Mouse (Mus musculus): ENCODE measurements around the gene Acaca.

- TF ChIP-seq CTCF (conservative IDR thresholded peaks at IDR 0.05; ENCODE audit: insufficient read depth, insufficient read length, low read depth, low read length) (peak; percentile 66), POLR2A (IDR thresholded peaks at IDR 0.05; ENCODE audit: low read depth, low read length) (no peak)
Observed at GRCm38 (mm10) chr11:84243562-84243961, 114.1 kb downstream of the Acaca start.

Measured in kidney, adult 2 months (tissue).